Comparison of ENCODE assay signal across 16 mouse cellular contexts in genomic region chr3:86386246-86386645, GRCm38 (mm10).
"Had no signal": no experiment of that assay in that cellular context is flagged by ENCODE, and none has a peak within 500 bp of the region (broad histone marks: within the 10 kb centered on the region; RNA-seq: fewer than 3 reads in every experiment).

No protein-coding gene starts in this region.

- H3K36me3 ChIP-seq: limb, embryonic 13.5 days; liver, embryonic 12.5 days; liver, embryonic 15.5 days; midbrain, embryonic 13.5 days had no signal

- H3K27ac ChIP-seq: limb, embryonic 13.5 days; liver, embryonic 12.5 days; liver, embryonic 15.5 days; macrophage; midbrain, embryonic 13.5 days; stomach, postnatal 0 days had no signal

- H3K4me3 ChIP-seq: limb, embryonic 13.5 days; liver, embryonic 12.5 days; liver, embryonic 15.5 days; midbrain, embryonic 13.5 days had no signal

- H3K4me1 ChIP-seq: liver, embryonic 12.5 days; liver, embryonic 15.5 days; midbrain, embryonic 13.5 days had no signal

- H3K9ac ChIP-seq: limb, embryonic 13.5 days; liver, embryonic 12.5 days; liver, embryonic 15.5 days; midbrain, embryonic 13.5 days had no signal

- H3K9me3 ChIP-seq: limb, embryonic 13.5 days; liver, embryonic 12.5 days; liver, embryonic 15.5 days; midbrain, embryonic 13.5 days had no signal

- H3K27me3 ChIP-seq: limb, embryonic 13.5 days; liver, embryonic 12.5 days; liver, embryonic 15.5 days; midbrain, embryonic 13.5 days had no signal

- H3K4me2 ChIP-seq: limb, embryonic 13.5 days; liver, embryonic 12.5 days; liver, embryonic 15.5 days; midbrain, embryonic 13.5 days had no signal

- ATAC-seq: liver, embryonic 12.5 days; midbrain, embryonic 13.5 days; midbrain, embryonic 16.5 days had no signal

- DNase-seq: kidney, adult 18-20 months; kidney, adult 9 months; kidney, postnatal 14 days; kidney, postnatal 4 days; liver; lung, adult 2 months; thymus, adult 2 months; thymus, postnatal 14 days; thymus, postnatal 4 days had no signal
